Mouse (Mus musculus): Measurements from ENCODE around the gene St3gal4.

St3gal4 gene

DNA sequence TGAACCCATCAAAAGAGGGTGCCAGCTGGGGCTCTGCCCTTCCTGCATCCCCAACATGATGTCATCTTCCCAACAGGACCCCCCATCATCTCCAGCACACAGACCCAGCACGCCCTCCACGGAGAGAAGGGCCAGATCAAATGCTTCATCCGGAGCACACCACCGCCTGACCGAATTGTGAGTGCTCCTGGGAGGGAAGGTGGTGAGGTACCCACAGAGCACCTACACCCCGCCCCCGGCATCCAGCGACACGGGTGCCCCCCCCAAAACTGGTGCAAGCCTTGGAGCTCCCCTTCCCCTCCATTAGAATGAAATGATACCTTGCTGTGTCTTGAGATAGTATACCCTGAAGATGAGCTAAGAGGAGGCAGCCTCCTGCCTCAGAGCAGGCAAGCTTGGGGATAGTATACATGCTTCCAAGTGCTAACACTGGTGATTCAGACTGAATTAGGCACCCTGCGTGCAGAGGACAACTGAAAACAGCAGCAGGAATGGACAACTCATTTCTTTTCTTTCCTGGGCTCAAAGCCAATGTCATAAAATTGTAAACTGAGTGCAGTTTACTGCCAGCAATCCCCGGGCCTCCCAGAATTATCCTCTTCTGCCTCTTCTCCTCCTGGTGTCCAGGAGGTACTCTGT, 98.9 kb downstream of the St3gal4 start:
- in situ Hi-C loops (cut with MboI, MseI): loop anchor here in 1 of 2 experiments (25.0 kb wide), 1 partner anchor 517 kb away; no protein-coding TSS in a partner anchor

DNA sequence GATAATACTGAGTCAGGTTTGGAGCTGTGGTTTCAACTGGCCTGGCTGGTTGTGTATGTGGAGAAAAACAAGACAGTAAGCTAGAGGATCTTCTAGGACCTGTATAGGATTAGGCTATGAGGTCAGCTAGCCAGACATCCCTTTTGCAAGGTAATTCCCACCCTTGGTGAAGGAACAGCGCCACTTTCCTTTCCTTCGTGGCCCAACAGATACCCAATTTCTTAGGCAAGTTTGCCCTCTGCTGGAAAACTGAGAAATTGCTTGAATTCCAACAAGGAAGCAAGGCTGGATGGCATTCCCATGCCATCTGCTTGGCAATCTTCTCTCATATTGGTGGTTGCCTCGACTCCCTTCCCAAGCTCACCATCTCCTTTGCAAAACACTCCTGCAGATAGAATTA, 99.7 kb downstream of the St3gal4 start:
- in situ Hi-C loops (cut with MboI, MseI): loop anchor here in 1 of 2 experiments (10.0 to 25.0 kb wide), 2 partner anchors 518 to 1325 kb away; no protein-coding TSS in a partner anchor

DNA sequence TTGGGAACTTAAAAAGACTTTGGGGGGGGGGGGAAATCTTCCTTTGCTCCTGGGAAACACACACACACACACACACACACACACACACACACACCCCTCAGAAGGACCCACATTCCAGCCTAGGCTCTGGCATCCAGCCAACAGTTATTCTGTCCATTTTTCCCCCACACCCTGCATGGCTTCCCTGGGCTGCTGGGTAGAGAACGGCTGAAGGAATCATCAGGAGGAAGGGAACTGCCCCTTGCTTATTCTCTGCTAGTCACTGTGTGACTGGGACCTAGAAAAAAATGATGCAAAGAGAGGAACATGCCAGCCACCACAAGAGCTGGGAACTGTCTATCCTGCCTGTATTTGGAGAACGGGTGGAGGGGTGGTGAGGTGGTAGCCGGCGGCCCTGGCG, 101.0 kb downstream of the St3gal4 start:
- in situ Hi-C loops (cut with MboI, MseI): loop anchor here in 1 of 2 experiments (10.0 to 25.0 kb wide), 2 partner anchors 519 to 1323 kb away; no protein-coding TSS in a partner anchor

DNA sequence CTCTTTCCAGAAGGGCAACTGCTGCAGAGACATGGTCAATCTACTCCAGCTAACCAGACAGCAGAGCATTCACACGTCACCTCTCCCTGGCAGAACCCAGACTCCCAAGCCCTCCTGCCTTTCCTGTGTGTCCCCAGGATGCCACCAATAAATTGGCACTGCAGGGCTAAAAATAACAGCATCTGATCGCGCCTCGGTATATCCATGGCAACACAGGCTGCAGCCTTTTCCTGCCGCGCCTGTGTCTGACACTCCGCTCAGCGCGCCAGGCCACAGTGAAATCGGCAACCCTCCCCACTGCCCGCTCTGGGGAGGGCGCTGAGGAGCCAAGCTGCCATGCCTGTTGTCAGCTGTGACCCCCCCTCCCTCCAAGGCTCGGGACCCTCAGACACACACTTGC, 101.5 kb downstream of the St3gal4 start:
- in situ Hi-C loops (cut with MboI, MseI): loop anchor here in 1 of 2 experiments (10.0 to 25.0 kb wide), 2 partner anchors 520 to 1323 kb away; no protein-coding TSS in a partner anchor

DNA sequence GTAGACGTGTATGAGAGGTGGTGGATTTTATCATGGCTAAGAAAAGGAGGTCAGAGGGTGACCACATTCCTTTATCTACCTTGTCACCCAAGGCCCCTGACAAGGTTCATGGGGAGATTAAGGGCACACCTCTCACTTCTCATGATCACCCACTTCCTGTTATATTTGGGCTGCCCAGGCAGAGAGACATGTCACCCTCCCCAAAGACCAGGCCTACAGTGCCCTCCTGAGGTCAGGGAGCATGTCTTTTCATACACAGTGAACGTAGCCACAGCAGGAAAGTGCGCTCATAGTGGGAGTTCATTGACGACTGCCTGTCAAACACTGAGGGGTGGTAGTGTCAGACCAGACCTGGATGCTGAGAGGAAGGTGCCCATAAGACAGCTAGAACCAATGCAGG, 102.3 kb downstream of the St3gal4 start:
- in situ Hi-C loops (cut with MboI, MseI): loop anchor here in 1 of 2 experiments (10.0 to 25.0 kb wide), 2 partner anchors 521 to 1322 kb away; no protein-coding TSS in a partner anchor

DNA sequence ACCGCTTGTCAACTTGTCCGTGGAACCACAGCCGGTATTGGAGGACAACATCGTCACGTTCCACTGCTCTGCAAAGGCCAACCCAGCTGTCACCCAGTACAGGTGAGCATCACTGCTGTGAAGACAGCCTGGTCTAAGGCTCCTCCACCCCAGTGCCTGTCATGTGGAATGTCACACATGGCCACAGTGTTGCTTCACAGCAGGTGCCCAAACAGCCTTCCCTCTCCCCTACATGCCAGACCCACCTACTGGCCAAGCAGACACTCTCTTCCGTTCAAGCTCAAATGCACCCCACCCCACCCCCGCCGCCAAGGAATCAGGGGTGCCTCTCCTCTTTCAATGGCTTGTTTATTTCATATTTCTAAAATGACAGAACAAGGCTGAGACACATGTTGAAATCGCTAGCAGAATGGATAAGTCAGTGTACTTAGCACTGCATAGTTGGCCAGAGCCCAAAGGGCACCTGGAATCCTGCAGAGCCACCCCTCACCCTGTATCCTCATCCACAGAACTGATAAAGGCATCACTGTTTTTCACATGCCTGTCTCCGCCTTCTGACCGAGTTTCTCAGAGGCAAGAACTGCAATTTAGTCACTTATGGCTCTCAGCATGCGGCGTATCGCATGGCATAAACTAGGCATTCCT, 111.2 kb downstream of the St3gal4 start:
- in situ Hi-C loops (cut with MboI, MseI): loop anchor here in 1 of 2 experiments (25.0 kb wide), 1 partner anchor 529 kb away; no protein-coding TSS in a partner anchor

DNA sequence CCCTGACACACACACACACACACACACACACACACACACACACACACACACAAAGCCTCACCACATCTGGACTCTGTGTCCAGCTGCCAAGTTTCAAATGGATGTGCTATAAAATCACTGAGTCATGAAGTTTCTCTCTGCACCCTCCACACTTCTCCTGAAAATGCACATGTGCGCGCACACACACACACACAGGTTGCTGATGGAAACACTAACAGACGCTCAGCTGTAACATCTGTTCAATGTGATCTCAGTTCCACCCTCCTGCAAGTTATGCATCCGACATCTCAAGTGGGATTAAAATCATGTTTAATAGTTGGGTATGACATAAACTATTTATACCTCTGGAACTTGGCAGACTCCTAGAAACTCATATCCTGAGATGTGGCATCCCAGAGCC, 115.0 kb downstream of the St3gal4 start:
- in situ Hi-C loops (cut with MboI, MseI): loop anchor here in 1 of 2 experiments (25.0 kb wide), 1 partner anchor 533 kb away; no protein-coding TSS in a partner anchor

DNA sequence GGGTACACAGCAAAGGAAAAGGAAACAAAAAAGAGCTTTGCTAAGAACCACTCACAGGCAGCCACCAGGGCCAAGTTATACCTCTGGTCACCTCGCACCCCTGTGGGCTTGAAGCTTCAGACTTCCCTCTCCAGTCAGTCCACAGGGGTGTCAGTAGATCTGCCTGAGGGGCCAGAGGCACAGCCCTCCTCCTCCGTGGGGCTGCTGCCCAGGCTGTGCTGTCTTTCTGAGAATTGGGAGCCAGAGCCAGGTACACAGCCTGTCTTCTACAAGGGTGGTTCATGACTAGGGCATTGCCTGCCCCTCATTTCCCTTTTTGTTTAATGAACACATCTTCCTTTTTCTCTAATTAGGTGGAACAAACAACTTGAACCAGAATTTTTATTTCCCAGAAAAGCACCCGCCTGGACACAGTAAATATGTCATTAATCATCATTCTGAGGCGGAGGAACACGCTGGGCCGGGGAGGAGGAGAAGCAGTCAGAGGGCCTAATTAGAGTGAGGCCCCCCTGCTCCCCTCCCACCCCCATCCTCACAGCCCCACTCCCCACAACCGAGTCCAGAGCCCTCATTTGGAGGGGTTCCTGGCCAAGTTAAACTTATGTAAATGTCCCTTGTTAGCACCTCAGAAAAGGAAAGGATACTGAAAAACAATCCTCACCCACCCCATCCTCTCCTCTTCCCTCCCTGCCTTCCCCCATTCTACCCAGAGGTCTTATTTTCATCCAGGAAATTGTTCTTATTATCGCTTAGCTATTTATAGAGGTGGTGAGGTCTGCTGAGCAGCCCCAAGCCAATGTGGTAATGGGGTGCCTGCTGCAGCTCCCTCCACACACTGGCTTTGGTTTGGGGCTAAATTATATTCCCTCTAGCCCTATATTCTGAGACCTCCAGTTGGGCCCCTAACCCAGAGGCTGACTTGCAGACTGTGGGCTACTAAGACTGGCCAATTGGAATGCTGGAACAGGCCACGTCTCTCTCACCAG, 120.9 kb downstream of the St3gal4 start:
- in situ Hi-C loops (cut with MboI, MseI): no loop called here

All from T-helper 17 cell (primary cell).